Mouse (Mus musculus) hindbrain, embryonic 15.5 days (tissue): ENCODE results near the gene Atg7. TPM values are rescaled to one million over a fixed set of nuclear protein-coding genes. Genes with fewer than 3 reads are reported as not detected.

ENCODE experiments used
- ATAC-seq: fragments of 200-750 bp; cut with Nextera tagmentation; 2 replicates; pipeline ENCODE4 v1.8.0; 2017; ENCODE audit warnings: low read depth, moderate number of reproducible peaks, moderate TSS enrichment; ENCODE audit not compliant: low FRiP score
- H3K27ac ChIP-seq: fragments of 300-500 bp; sonication (generic); replicated peaks from 2 replicates; pipeline ENCODE4 v1.5.1; 2015; ENCODE audit warnings: mild to moderate bottlenecking, inconsistent platforms
- H3K27me3 ChIP-seq: fragments of 300-500 bp; sonication (generic); 2 replicates; pipeline ENCODE4 v1.6.1; 2015; ENCODE audit warnings: control low read depth, inconsistent platforms
- H3K36me3 ChIP-seq: fragments of 300-500 bp; sonication (generic); 2 replicates; pipeline ENCODE4 v1.6.1; 2015; ENCODE audit warnings: control low read depth, inconsistent platforms
- H3K4me1 ChIP-seq: fragments of 300-500 bp; sonication (generic); replicated peaks from 2 replicates; pipeline ENCODE4 v1.6.1; 2015; ENCODE audit warnings: control low read depth, inconsistent platforms
- H3K4me2 ChIP-seq: fragments of 300-500 bp; sonication (generic); 2 replicates; pipeline ENCODE4 v1.6.1; 2015; ENCODE audit warnings: moderate library complexity, mild to moderate bottlenecking, inconsistent platforms
- H3K4me3 ChIP-seq: fragments of 300-500 bp; sonication (generic); 2 replicates; pipeline ENCODE4 v1.5.1; 2015; ENCODE audit warnings: mild to moderate bottlenecking, inconsistent platforms
- H3K9ac ChIP-seq: fragments of 300-500 bp; sonication (generic); 2 replicates; pipeline ENCODE4 v1.6.1; 2015; ENCODE audit warnings: inconsistent platforms
- H3K9me3 ChIP-seq: fragments of 300-500 bp; sonication (generic); 2 replicates; pipeline ENCODE4 v1.6.1; 2016; ENCODE audit warnings: control low read depth, inconsistent platforms
- WGBS: fragments of 180-500 bp; shearing (Covaris S2); methylation state at CpG from one replicate; pipeline ENCODE4 v1.1.7; 2015; 5-methylcytosine and 5-hydroxymethylcytosine counted together
- polyA plus RNA-seq: library from polyadenylated mRNA; unstranded; fragments of >200 nt; fragmentation: Nextera tagmentation; extraction: Ambion mirVana; gene quantifications from 2 replicates; pipeline ENCODE4 v1.2.1, GENCODE M21; 2015

Atg7 gene
- polyA plus RNA-seq, 1 experiment from 2014 or later, result 19.9 TPM

- H3K4me2 ChIP-seq, result no peak overlapping the region
- no peak for ATAC-seq
- H3K27ac ChIP-seq, result no peak overlapping the region
- H3K27me3 ChIP-seq, result no peaks in the 10 kb centered on the region
- H3K9ac ChIP-seq, result no peak overlapping the region
- H3K4me3 ChIP-seq, result no peak overlapping the region
- no peaks in the 10 kb centered on the region for H3K9me3 ChIP-seq
- no peaks in the 10 kb centered on the region for H3K36me3 ChIP-seq
- WGBS, result 78% methylated on average over 8 of the region's 8 CpGs
- peaks cover 61% of the 10 kb centered on the region for H3K4me1 ChIP-seq
Measured at GRCm38 (mm10) chr6:114905253-114906028, 262.5 kb downstream of the Atg7 start.

GRCm38 (mm10) chr6:114906209-114906608 lies 263.3 kb downstream of the Atg7 start:
- H3K9ac ChIP-seq, result no peak overlapping the region
- H3K4me3 ChIP-seq, result no peak overlapping the region
- peaks cover 56% of the 10 kb centered on the region for H3K4me1 ChIP-seq
- no peak for ATAC-seq
- 80% methylated on average over 5 of the region's 5 CpGs for WGBS
- H3K27ac ChIP-seq, result no peak overlapping the region
- no peaks in the 10 kb centered on the region for H3K9me3 ChIP-seq
- no peak overlapping the region for H3K4me2 ChIP-seq
- no peaks in the 10 kb centered on the region for H3K36me3 ChIP-seq
- H3K27me3 ChIP-seq, result no peaks in the 10 kb centered on the region

DNA sequence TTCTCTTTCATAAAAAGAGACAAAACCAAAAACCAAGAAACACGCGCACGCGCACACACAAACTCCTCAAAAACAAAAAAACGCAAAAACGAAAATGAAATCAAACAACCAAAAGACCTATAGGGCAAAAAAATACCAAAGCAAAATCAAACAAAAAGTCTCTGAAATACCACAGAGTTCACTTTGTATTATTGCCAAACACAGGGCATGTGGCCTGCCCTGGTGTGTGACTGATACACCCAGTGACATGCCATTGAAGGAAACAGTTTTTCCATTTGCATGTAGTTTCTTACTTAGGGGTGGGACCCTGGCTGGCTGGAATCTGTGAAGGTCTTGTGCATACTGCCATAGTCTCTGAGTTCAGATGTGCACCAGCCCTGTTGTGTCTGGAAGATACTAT lies 264.6 kb downstream of the Atg7 start:
- no peaks in the 10 kb centered on the region for H3K27me3 ChIP-seq
- no peak overlapping the region for H3K4me2 ChIP-seq
- no peaks in the 10 kb centered on the region for H3K9me3 ChIP-seq
- no peak for ATAC-seq
- H3K36me3 ChIP-seq, result no peaks in the 10 kb centered on the region
- peaks cover 54% of the 10 kb centered on the region for H3K4me1 ChIP-seq
- H3K27ac ChIP-seq, result no peak overlapping the region
- WGBS, result 96% methylated on average over 6 of the region's 6 CpGs
- no peak overlapping the region for H3K4me3 ChIP-seq
- H3K9ac ChIP-seq, result no peak overlapping the region

- Histone ChIP-seq H3K9ac (no peak overlapping the region), H3K4me2 (no peak overlapping the region), H3K4me3 (no peak overlapping the region), H3K27ac (no peak overlapping the region), H3K9me3 (no peaks in the 10 kb centered on the region), H3K4me1 (peaks cover 57% of the 10 kb centered on the region), H3K27me3 (no peaks in the 10 kb centered on the region), H3K36me3 (no peaks in the 10 kb centered on the region)
- ATAC-seq, result no peak
- 94% methylated on average over 7 of the region's 7 CpGs for WGBS
Measured at GRCm38 (mm10) chr6:114909801-114910200, 266.9 kb downstream of the Atg7 start.

Other genes starting within 250 kb of the Atg7 start
- gene Hrh1, start 245.2 kb upstream of the Atg7 start, polyA plus RNA-seq, result 1.0 and 1.4 TPM in 2 replicates